Mouse (Mus musculus): Measurements from ENCODE around the gene Upp2.
A peak's percentile ranks its signal among the peaks of the same experiment; 100 is the strongest.

The Upp2 gene

GRCm38 (mm10) chr2:58679968-58680367 is 112.9 kb downstream of the Upp2 start:
- DNase-seq (ENCODE audit: low read depth, low spot score) = no peak

- DNase-seq (ENCODE audit: low read depth, low spot score) = peak; percentile 37
These were observed 113.7 kb downstream of the Upp2 start for GRCm38 (mm10) chr2:58680794-58681193.

- DNase-seq (ENCODE audit: low read depth, low spot score) = no peak
These were observed 114.3 kb downstream of the Upp2 start for GRCm38 (mm10) chr2:58681394-58681793.

- DNase-seq (ENCODE audit: low read depth, low spot score) = no peak
These were observed 130.4 kb downstream of the Upp2 start for GRCm38 (mm10) chr2:58697501-58697900.

- DNase-seq (ENCODE audit: low read depth, low spot score) = peak; percentile 58
These were observed 132.8 kb downstream of the Upp2 start for GRCm38 (mm10) chr2:58699931-58700330.

- DNase-seq (ENCODE audit: low read depth, low spot score) = no peak
These were observed 133.3 kb downstream of the Upp2 start for GRCm38 (mm10) chr2:58700354-58700753.

- no peak for DNase-seq (ENCODE audit: low read depth, low spot score)
These were observed 134.5 kb downstream of the Upp2 start for GRCm38 (mm10) chr2:58701627-58702026.

GRCm38 (mm10) chr2:58703226-58703625 is 136.1 kb downstream of the Upp2 start:
- no peak for DNase-seq (ENCODE audit: low read depth, low spot score)

GRCm38 (mm10) chr2:58703646-58704045 is 136.5 kb downstream of the Upp2 start:
- no peak for DNase-seq (ENCODE audit: low read depth, low spot score)

GRCm38 (mm10) chr2:58704576-58704975 is 137.5 kb downstream of the Upp2 start:
- DNase-seq (ENCODE audit: low read depth, low spot score) = no peak

GRCm38 (mm10) chr2:58707676-58708075 is 140.6 kb downstream of the Upp2 start:
- no peak for DNase-seq (ENCODE audit: low read depth, low spot score)

GRCm38 (mm10) chr2:58710234-58710633 is 143.1 kb downstream of the Upp2 start:
- DNase-seq (ENCODE audit: low read depth, low spot score) = no peak

GRCm38 (mm10) chr2:58711049-58711448 is 144.0 kb downstream of the Upp2 start:
- DNase-seq (ENCODE audit: low read depth, low spot score) = no peak

- DNase-seq (ENCODE audit: low read depth, low spot score) = no peak
These were observed 144.4 kb downstream of the Upp2 start for GRCm38 (mm10) chr2:58711491-58711890.

- no peak for DNase-seq (ENCODE audit: low read depth, low spot score)
These were observed 144.8 kb downstream of the Upp2 start for GRCm38 (mm10) chr2:58711935-58712334.

- no peak for DNase-seq (ENCODE audit: low read depth, low spot score)
These were observed 150.8 kb downstream of the Upp2 start for GRCm38 (mm10) chr2:58717898-58718297.

- DNase-seq (ENCODE audit: low read depth, low spot score) = no peak
These were observed 170.2 kb downstream of the Upp2 start for GRCm38 (mm10) chr2:58737192-58737820.

GRCm38 (mm10) chr2:58741213-58741612 is 174.1 kb downstream of the Upp2 start:
- no peak for DNase-seq (ENCODE audit: low read depth, low spot score)

GRCm38 (mm10) chr2:58742026-58742425 is 174.9 kb downstream of the Upp2 start:
- no peak for DNase-seq (ENCODE audit: low read depth, low spot score)

- DNase-seq (ENCODE audit: low read depth, low spot score) = no peak
These were observed 176.3 kb downstream of the Upp2 start for GRCm38 (mm10) chr2:58743446-58743845.

- DNase-seq (ENCODE audit: low read depth, low spot score) = no peak
These were observed 180.6 kb downstream of the Upp2 start for GRCm38 (mm10) chr2:58747483-58748229.

GRCm38 (mm10) chr2:58748296-58748695 is 181.2 kb downstream of the Upp2 start:
- no peak for DNase-seq (ENCODE audit: low read depth, low spot score)

- no peak for DNase-seq (ENCODE audit: low read depth, low spot score)
These were observed 185.8 kb downstream of the Upp2 start for GRCm38 (mm10) chr2:58752891-58753290.
